Mouse (Mus musculus) cortical plate, adult 2 months (tissue): ENCODE results near the gene Wdr77.

Experiments
- CTCF ChIP-seq: fragments of 200-500 bp; IDR thresholded peaks from 2 replicates; pipeline ENCODE4 v1.5.1; 2011; ENCODE audit warnings: mild to moderate bottlenecking, control low read depth, low read length; ENCODE audit not compliant: insufficient read depth; ENCODE audit errors: extremely low read depth
- POLR2A ChIP-seq: fragments of 200-500 bp; IDR thresholded peaks from 2 replicates; pipeline ENCODE4 v1.6.1; 2011; ENCODE audit warnings: mild to moderate bottlenecking, low read length, control low read depth; ENCODE audit not compliant: insufficient read depth; ENCODE audit errors: extremely low read depth

DNA sequence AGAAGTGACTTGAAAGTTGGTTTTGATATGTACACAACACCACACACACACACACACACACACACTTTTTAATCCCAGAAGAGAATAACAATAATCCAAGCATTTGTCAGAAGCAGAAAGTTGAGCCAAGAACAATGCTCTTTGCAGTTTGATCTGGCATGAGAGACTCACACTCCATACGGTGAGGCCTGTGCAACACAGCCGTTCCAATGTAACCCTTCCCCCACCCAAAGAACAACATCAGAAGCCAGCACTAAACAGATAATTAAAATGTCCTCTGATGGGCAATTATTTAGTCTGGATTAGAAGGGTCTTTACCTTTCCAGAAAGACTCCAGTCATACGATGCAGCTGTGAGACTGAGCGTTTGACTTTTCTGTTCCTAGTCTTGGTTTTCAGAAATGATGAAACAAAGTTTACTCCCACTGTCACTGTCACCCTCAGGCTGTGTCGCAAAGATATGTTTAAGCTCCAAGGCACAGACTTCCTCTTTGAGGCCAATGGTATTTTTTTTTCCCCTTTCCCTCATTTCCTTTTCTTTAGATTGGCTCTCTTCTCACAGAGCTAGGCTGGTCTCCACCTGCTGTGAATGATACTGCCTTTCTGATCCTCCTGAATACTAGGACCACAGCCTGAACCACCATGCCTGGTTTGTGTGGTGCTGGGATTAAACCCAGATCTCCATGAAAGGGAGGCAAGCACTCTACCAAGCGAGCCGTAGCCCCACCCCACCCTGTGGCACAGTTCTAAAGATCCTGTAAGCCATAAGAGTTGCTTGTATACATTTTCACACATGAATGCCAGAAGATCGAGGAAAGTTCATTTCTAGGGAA, 26.7 kb upstream of the Wdr77 start, which contains the start of gene I830077J02Rik:
- TF ChIP-seq POLR2A: no peak
- no peak for TF ChIP-seq CTCF
